Comparison of ENCODE assay signal across 8 mouse cellular contexts in genomic region chrX:20797681-20798080, GRCm38 (mm10). TPM values are rescaled to one million over a fixed set of nuclear protein-coding genes. Genes with fewer than 3 reads are reported as not detected.
A peak's percentile ranks its signal among the peaks of the same experiment; 100 is the strongest.
DNase-seq lines count a peak whose midpoint lies in the region; ATAC-seq and TF ChIP-seq lines count a peak whose summit lies in the region.

Araf (plus strand) TSS chrX:20797814.

- H3K4me2 ChIP-seq in lung, embryonic 15.5 days = peak within 1 kb of the TSS; percentile 57
- peak within 1 kb of the TSS; percentile 50 for H3K4me2 ChIP-seq in forebrain, postnatal 0 days (ENCODE audit: low read depth)
- H3K4me2 ChIP-seq in hindbrain, embryonic 12.5 days (replicated peaks) = peak within 1 kb of the TSS; percentile 48
- peak within 1 kb of the TSS; percentile 66 for H3K4me2 ChIP-seq in liver, embryonic 11.5 days

- ATAC-seq in lung, embryonic 15.5 days (ENCODE audit: borderline replicate concordance, extremely low read depth, low FRiP score, low TSS enrichment) = peak; percentile 53; the same call in 1 of the 2 replicates
- peak; percentile 59 for ATAC-seq in forebrain, postnatal 0 days
- peak; percentile 73 for ATAC-seq in hindbrain, embryonic 12.5 days (ENCODE audit: low FRiP score)
- peak; percentile 66 for ATAC-seq in liver, embryonic 11.5 days (replicated peaks; ENCODE audit: low FRiP score)
- ATAC-seq in neutrophil, adult 5-6 weeks (ENCODE audit: extremely low read depth, insufficient number of reproducible peaks, low FRiP score, poor library complexity, severe bottlenecking) = no peak

- TF ChIP-seq CTCF in forebrain, postnatal 0 days (IDR thresholded peaks at IDR 0.05; ENCODE audit: low read depth) = no peak

- H3K27me3 ChIP-seq in lung, embryonic 15.5 days = no peaks in the 10 kb centered on the region
- H3K27me3 ChIP-seq in forebrain, postnatal 0 days (ENCODE audit: insufficient read depth, low read length) = no peaks in the 10 kb centered on the region
- no peaks in the 10 kb centered on the region for H3K27me3 ChIP-seq in hindbrain, embryonic 12.5 days
- no peaks in the 10 kb centered on the region for H3K27me3 ChIP-seq in liver, embryonic 11.5 days (replicated peaks; ENCODE audit: control insufficient read depth, insufficient read depth, low read length)

- H3K9me3 ChIP-seq in lung, embryonic 15.5 days = no peaks in the 10 kb centered on the region
- no peaks in the 10 kb centered on the region for H3K9me3 ChIP-seq in forebrain, postnatal 0 days (ENCODE audit: low read length)
- no peaks in the 10 kb centered on the region for H3K9me3 ChIP-seq in hindbrain, embryonic 12.5 days (replicated peaks)
- H3K9me3 ChIP-seq in liver, embryonic 11.5 days (ENCODE audit: control insufficient read depth, low read length) = no peaks in the 10 kb centered on the region

- 15% methylated on average over 5 of the region's 7 CpGs for WGBS in lung, embryonic 15.5 days
- 35% methylated on average over 7 of the region's 7 CpGs for WGBS in forebrain, postnatal 0 days
- WGBS in hindbrain, embryonic 12.5 days = 18% methylated on average over 5 of the region's 7 CpGs
- 9% methylated on average over 7 of the region's 7 CpGs for WGBS in liver, embryonic 11.5 days

- H3K36me3 ChIP-seq in lung, embryonic 15.5 days = no peaks in the 10 kb centered on the region
- no peaks in the 10 kb centered on the region for H3K36me3 ChIP-seq in forebrain, postnatal 0 days (ENCODE audit: insufficient read depth)
- peaks cover 3% of the 10 kb centered on the region; the same call in 1 of the 2 replicates for H3K36me3 ChIP-seq in hindbrain, embryonic 12.5 days
- H3K36me3 ChIP-seq in liver, embryonic 11.5 days (ENCODE audit: control insufficient read depth, insufficient read depth, low read length) = no peaks in the 10 kb centered on the region

- H3K4me3 ChIP-seq in lung, embryonic 15.5 days = peak within 1 kb of the TSS; percentile 47
- H3K4me3 ChIP-seq in forebrain, postnatal 0 days (ENCODE audit: low read depth, low read length) = peak within 1 kb of the TSS; percentile 46
- H3K4me3 ChIP-seq in hindbrain, embryonic 12.5 days = peak within 1 kb of the TSS; percentile 44
- H3K4me3 ChIP-seq in liver, embryonic 11.5 days (ENCODE audit: low read depth, low read length) = peak within 1 kb of the TSS; percentile 52

- DNase-seq in lung, postnatal 14 days = no peak
- DNase-seq in adrenal gland, postnatal 25 days = no peak
- no peak for DNase-seq in forebrain, postnatal 0 days
- DNase-seq in liver, embryonic 11.5 days (ENCODE audit: low spot score) = peak; percentile 62
- no peak for DNase-seq in Muller cell, postnatal 12 days (ENCODE audit: inconsistent ontology term)

- no peaks in the 10 kb centered on the region for H3K4me1 ChIP-seq in lung, embryonic 15.5 days
- no peaks in the 10 kb centered on the region for H3K4me1 ChIP-seq in forebrain, postnatal 0 days (ENCODE audit: insufficient read depth)
- H3K4me1 ChIP-seq in hindbrain, embryonic 12.5 days = no peaks in the 10 kb centered on the region
- no peaks in the 10 kb centered on the region for H3K4me1 ChIP-seq in liver, embryonic 11.5 days (replicated peaks; ENCODE audit: control insufficient read depth, insufficient read depth, low read length)

- peak within 1 kb of the TSS; percentile 46 for H3K9ac ChIP-seq in lung, embryonic 15.5 days
- peak within 1 kb of the TSS; percentile 68 for H3K9ac ChIP-seq in forebrain, postnatal 0 days
- peak within 1 kb of the TSS; percentile 68 for H3K9ac ChIP-seq in hindbrain, embryonic 12.5 days
- H3K9ac ChIP-seq in liver, embryonic 11.5 days (ENCODE audit: low read depth, low read length) = peak within 1 kb of the TSS; percentile 67

- H3K27ac ChIP-seq in lung, embryonic 15.5 days = peak within 1 kb of the TSS; percentile 86
- H3K27ac ChIP-seq in forebrain, postnatal 0 days (ENCODE audit: low read depth, low read length) = peak within 1 kb of the TSS; percentile 93
- peak within 1 kb of the TSS; percentile 92 for H3K27ac ChIP-seq in hindbrain, embryonic 12.5 days
- H3K27ac ChIP-seq in liver, embryonic 11.5 days (ENCODE audit: low read depth, low read length) = peak within 1 kb of the TSS; percentile 89

RNA-seq across cellular contexts. Expression of gene Araf, which starts in this region (rescaled TPM):
- 97.6 and 102 TPM in 2 replicates for polyA plus RNA-seq in lung, embryonic 15.5 days (2015; fragmentation: Nextera tagmentation; extraction: Ambion mirVana)
- 135 and 142 TPM in 2 replicates for total RNA-seq in adrenal gland, postnatal 25 days (2021)
- 243 and 245 TPM in 2 replicates for total RNA-seq in forebrain, postnatal 0 days (2014; rRNA removed)
- 264 and 307 TPM in 2 replicates for polyA plus RNA-seq in forebrain, postnatal 0 days (2015; fragmentation: Nextera tagmentation; extraction: Ambion mirVana)
- 154 and 155 TPM in 2 replicates for polyA plus RNA-seq in hindbrain, embryonic 12.5 days (2016; fragmentation: Nextera tagmentation; extraction: Ambion mirVana)
- 83.7 and 84.4 TPM in 2 replicates for polyA plus RNA-seq in liver, embryonic 11.5 days (2014; fragmentation: Nextera tagmentation; extraction: Ambion mirVana)
- 92.4 and 100 TPM in 2 replicates for total RNA-seq in neutrophil, adult 5-6 weeks (2017)
